Mouse (Mus musculus) layer of hippocampus, postnatal 36 days (tissue): Measurements from ENCODE around the gene Ttbk1. TPM values are rescaled to one million over a fixed set of nuclear protein-coding genes. Genes with fewer than 3 reads are reported as not detected.
A peak's percentile ranks its signal among the peaks of the same experiment; 100 is the strongest.

Source experiments
- DNase-seq, 2 experiments: peaks; one replicate each; pipeline ENCODE4 v3.0.0; 2022
- total RNA-seq, 2 experiments: library from RNA; stranded (reverse); gene quantifications; 2 replicates each; pipeline ENCODE4 v1.2.3; 2021

The Ttbk1 gene
- total RNA-seq, 2 experiments from 2014 or later = 114 to 118 TPM

- no peak for DNase-seq
These were observed 10.9 kb downstream of the Ttbk1 start for GRCm38 (mm10) chr17:46476601-46477000.

GRCm38 (mm10) chr17:46467830-46468229 lies 19.6 kb downstream of the Ttbk1 start:
- peak in 1 of 2 experiments; percentile 28 for DNase-seq

GRCm38 (mm10) chr17:46462226-46462625 lies 25.2 kb downstream of the Ttbk1 start:
- DNase-seq = no peak

GRCm38 (mm10) chr17:46461347-46461746 lies 26.1 kb downstream of the Ttbk1 start:
- no peak for DNase-seq

GRCm38 (mm10) chr17:46460673-46461072 lies 26.8 kb downstream of the Ttbk1 start:
- DNase-seq = no peak

DNA sequence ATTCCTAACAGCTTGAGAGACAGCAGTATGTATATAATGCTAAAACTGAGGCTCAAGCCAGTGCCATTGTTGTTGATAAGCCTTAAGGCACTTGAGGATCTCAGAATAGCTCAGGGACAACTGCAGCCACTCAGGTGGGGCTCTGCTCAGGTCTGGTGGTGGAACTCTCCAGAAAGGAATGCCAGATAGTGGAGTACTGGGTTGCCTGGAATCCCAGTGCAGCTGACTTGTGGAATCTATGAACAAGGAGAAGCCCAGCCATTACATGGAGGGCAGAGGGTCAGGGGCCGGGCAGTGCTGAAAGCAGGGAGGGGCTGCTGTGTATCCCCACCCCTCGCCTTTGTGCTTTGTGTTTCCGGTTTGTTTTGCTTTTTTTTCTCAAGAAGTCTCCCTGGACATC lies 29.0 kb downstream of the Ttbk1 start:
- DNase-seq = no peak

DNA sequence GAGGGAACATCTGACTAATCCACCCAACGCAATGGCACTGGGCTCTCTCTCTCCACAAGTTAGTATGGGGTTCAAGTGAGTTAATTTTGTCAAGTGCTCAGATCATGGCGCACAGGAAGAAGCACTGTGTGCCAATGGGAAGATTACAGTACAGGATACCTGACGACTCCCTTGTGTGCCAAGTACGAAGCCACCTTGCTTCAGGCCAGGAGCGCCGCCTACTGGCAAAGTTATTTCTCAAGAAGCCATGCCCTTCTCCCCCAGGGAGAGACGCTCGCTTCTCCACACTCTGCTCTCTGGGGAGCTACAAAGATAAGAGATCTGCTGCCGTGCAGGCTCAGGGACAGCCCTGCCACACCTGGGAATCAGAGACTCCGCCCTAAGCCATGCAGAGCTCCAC lies 29.7 kb downstream of the Ttbk1 start:
- DNase-seq = peak in 1 of 2 experiments; percentile 34

DNA sequence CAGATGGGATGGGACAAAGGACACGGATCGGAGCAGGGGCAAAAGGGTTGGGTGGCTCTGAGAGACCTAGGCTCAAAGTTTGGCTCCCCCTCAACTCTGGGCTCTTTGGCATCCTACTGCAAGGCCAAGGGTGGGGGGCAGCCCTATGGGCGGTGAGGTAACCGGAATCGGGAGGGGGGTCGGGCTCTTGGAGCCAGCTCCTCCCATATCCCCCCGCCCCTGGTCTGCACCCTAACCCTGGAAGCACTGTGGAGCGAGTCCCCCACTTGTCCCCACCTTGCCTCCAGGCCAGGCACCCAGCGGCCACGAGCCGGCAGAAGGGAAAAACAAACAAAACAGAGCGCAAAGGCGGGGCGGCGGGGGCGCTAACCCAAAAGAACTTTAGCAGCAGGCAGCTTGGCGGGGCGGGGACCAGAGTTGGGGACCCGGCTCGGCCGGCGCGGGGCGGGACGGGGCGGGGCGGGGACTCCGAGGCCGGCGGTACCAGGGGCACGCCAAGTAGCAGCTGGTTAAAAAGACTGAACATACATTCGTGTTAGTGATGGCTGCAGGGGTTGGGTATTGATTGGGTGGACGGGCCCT lies 32.3 kb downstream of the Ttbk1 start:
- DNase-seq = no peak

DNA sequence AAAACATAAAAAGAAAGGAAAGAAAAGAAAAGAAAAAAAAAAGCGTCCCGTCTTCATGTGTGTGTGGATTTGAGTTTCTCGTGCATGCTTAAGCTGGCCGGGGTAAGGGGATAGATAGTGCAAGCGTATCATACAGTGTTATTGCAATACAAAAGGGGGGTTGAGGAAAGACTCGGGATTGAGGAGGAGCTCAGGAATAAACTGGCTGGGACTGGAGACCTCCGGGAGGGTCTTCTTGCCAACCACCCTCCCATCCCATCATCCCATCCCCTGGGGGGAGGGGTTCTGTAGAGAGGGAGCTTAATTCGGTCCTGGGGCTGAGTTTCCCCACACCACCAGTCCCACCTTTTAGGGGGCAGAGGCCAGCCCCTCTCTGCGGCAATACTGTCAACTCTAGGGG lies 32.9 kb downstream of the Ttbk1 start:
- DNase-seq = no peak

DNA sequence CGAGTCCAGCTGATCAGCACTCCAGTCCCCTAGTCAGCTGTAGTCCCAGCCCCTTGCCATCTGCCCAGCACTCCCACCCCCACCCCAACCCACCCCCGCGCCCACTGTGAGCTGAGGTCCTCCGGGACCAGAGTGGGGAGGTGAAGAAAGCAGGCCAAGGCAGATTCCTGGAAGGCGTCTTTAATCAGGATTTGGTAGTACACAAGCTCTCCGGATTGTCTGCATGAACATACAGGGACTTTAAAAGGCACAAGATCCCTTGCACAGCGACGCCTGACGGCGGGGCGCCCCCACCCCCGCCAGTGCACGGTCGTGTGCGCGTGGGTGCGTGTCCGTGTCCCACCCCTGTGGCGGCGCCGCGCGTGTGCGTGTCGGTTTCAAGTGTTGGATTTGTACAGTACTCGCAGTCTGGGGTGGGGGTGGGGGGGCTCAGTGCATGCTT lies 33.5 kb downstream of the Ttbk1 start:
- DNase-seq = no peak

- no peak for DNase-seq
These were observed 34.0 kb downstream of the Ttbk1 start for GRCm38 (mm10) chr17:46453302-46453948.

- DNase-seq = no peak
These were observed 34.8 kb downstream of the Ttbk1 start for GRCm38 (mm10) chr17:46452683-46453082.

- no peak for DNase-seq
These were observed 41.2 kb downstream of the Ttbk1 start for GRCm38 (mm10) chr17:46446264-46446663.

GRCm38 (mm10) chr17:46444839-46445579 lies 42.5 kb downstream of the Ttbk1 start:
- no peak for DNase-seq

DNA sequence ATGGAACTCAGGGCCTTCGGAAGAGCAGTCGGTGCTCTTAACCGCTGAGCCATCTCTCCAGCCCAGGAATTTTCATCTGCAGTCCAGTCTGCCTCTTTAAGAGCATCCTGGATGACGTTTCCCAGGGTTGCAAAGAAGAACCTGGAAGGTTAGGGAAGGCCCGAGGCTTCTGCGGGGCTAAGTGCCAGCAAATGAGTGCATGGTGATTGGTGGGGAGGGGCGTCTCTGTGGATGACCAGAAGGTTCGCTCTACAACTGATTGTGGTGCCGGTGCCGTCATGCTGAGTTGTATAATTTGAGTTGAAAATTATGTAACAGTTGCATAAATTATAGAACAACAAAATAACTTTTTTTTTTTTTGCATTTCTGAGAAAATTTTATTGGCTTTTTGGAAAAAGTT lies 48.3 kb downstream of the Ttbk1 start:
- no peak for DNase-seq

DNA sequence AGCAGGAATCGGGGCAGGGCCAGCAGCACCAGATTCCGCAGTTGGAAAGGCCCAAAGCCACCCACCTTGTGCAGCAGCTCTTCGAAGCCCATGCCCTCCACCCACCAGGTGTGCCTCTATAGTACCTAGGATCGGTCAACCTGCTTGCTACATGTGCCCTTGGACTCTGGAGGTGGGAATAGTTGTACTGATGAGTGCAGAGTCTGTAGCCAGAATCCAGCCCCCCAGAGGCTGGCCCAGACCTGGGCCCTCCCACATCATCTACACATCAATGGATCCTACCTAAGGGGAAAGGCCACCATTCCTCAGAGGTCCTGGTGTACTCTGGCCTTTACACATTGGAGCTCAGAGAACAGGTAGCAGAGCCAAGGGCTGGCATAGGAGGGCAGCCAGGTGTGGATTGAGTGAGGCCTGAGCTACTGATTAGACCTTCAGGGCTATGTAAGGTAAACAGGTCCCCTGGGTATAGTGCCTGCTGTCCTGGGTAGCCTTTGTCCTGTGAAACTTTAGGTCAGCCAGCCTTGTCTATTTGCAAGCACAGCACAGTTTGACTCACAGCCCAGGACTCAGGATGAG lies 49.1 kb downstream of the Ttbk1 start, which contains the start of gene Slc22a7:
Gene Slc22a7, minus strand, starts transcription at position 160 of the 576 bp plus-strand sequence.
- no peak for DNase-seq

- peak in 1 of 2 experiments; percentile 9 for DNase-seq
These were observed 50.7 kb downstream of the Ttbk1 start for GRCm38 (mm10) chr17:46436672-46437366.

GRCm38 (mm10) chr17:46433627-46434026 lies 53.8 kb downstream of the Ttbk1 start:
- DNase-seq = peak in 1 of 2 experiments; percentile 12

DNA sequence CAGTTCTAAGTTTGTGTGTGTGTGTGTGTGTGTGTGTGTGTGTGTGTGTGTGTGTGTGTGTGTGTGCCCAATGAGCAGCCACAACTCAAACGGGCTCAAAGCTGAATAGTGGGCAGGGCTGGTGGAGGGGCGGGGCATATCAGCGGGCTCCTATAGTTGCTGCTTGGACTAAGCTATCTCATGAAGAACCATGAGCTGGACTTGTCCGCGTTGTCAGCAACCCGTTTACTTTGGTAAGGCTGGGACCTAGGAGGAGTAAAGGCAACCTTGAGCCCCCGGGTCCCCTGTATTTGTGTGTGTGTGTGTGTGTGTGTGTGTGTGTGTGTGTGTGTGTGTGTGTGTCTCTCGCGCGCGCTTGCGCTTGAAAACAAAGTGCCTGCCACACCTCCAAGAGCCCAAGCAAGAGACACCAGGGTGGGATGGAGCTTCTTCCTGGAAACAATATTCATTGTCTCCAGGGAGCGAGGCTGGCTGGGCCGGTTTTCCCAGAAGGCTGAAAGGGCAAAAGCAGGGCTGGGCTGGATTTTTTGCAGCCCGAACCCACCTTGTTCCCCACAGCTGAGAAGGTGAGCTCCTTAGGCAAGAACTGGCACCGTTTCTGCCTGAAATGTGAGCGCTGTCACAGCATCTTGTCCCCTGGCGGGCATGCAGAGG lies 58.6 kb downstream of the Ttbk1 start, which contains the start of gene Crip3:
Gene Crip3, plus strand, starts transcription at position 166 of the 654 bp plus-strand sequence.
- DNase-seq = peak in 1 of 2 experiments; percentile 2

- peak in 1 of 2 experiments; percentile 11 for DNase-seq
These were observed 61.0 kb downstream of the Ttbk1 start for GRCm38 (mm10) chr17:46426496-46426895.

DNA sequence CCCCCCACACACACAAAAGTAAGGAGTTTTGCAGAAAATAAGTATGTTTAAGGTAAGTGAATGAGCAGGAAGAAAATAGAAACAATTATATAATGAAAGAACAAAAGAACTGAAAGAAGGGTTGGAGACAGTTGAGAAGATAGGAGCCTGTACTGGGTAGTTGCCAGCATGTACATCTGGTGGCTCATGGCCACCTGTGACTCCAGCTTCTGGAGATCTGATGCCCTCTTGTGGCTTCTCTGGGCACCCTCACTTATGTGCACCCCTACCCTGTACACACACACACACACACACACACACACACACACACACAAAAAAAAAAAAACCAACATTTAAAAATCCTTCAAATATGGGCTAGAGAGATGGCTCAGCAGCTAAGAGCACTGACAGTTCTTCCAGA lies 67.8 kb downstream of the Ttbk1 start:
- no peak for DNase-seq

GRCm38 (mm10) chr17:46418628-46419027 lies 68.8 kb downstream of the Ttbk1 start:
- DNase-seq = no peak
